Mouse (Mus musculus): ENCODE data around the gene Zfp386.
"Not testable (repeated sequence)": the region's sequence is repeated elsewhere in the genome, so short reads cannot be mapped to it uniquely, and the experiment has no call there.

The Zfp386 gene

GRCm38 (mm10) chr12:116047440-116048377 lies at the start of gene Zfp386:
TSS of gene Zfp386 (plus strand) at chr12:116047724.
- DNase-seq (ENCODE audit: low read depth, low spot score) = peak; percentile 99

GRCm38 (mm10) chr12:115999784-116000183 lies 47.7 kb upstream of the Zfp386 start:
- not testable (repeated sequence) for DNase-seq (ENCODE audit: low read depth, low spot score)

- DNase-seq (ENCODE audit: low read depth, low spot score) = not testable (repeated sequence)
These were observed 44.6 kb upstream of the Zfp386 start for GRCm38 (mm10) chr12:116002946-116003345.

GRCm38 (mm10) chr12:116010812-116011211 lies 36.7 kb upstream of the Zfp386 start:
- no peak for DNase-seq (ENCODE audit: low read depth, low spot score)

GRCm38 (mm10) chr12:116028095-116028494 lies 19.4 kb upstream of the Zfp386 start:
- DNase-seq (ENCODE audit: low read depth, low spot score) = no peak

- no peak for DNase-seq (ENCODE audit: low read depth, low spot score)
These were observed 12.2 kb upstream of the Zfp386 start for GRCm38 (mm10) chr12:116035346-116035745.

GRCm38 (mm10) chr12:116044785-116045184 lies 2.7 kb upstream of the Zfp386 start:
- no peak for DNase-seq (ENCODE audit: low read depth, low spot score)

- no peak for DNase-seq (ENCODE audit: low read depth, low spot score)
These were observed 1.2 kb downstream of the Zfp386 start for GRCm38 (mm10) chr12:116048766-116049165.

- no peak for DNase-seq (ENCODE audit: low read depth, low spot score)
These were observed 1.7 kb downstream of the Zfp386 start for GRCm38 (mm10) chr12:116049236-116049635.

GRCm38 (mm10) chr12:116049701-116050100 lies 2.2 kb downstream of the Zfp386 start:
- no peak for DNase-seq (ENCODE audit: low read depth, low spot score)

- no peak for DNase-seq (ENCODE audit: low read depth, low spot score)
These were observed 6.8 kb downstream of the Zfp386 start for GRCm38 (mm10) chr12:116054342-116054741.

- no peak for DNase-seq (ENCODE audit: low read depth, low spot score)
These were observed 8.6 kb downstream of the Zfp386 start for GRCm38 (mm10) chr12:116056112-116056511.

- no peak for DNase-seq (ENCODE audit: low read depth, low spot score)
These were observed 14.2 kb downstream of the Zfp386 start for GRCm38 (mm10) chr12:116061561-116062193.

- no peak for DNase-seq (ENCODE audit: low read depth, low spot score)
These were observed 14.7 kb downstream of the Zfp386 start for GRCm38 (mm10) chr12:116062194-116062583.

- no peak for DNase-seq (ENCODE audit: low read depth, low spot score)
These were observed 15.5 kb downstream of the Zfp386 start for GRCm38 (mm10) chr12:116063020-116063419.

GRCm38 (mm10) chr12:116071023-116071422 lies 23.5 kb downstream of the Zfp386 start:
- DNase-seq (ENCODE audit: low read depth, low spot score) = no peak

GRCm38 (mm10) chr12:116077074-116077854 lies 29.7 kb downstream of the Zfp386 start, which contains the start of gene Vipr2:
TSS of gene Vipr2 (plus strand) at chr12:116077726.
- DNase-seq (ENCODE audit: low read depth, low spot score) = no peak

GRCm38 (mm10) chr12:116077855-116078366 lies 30.4 kb downstream of the Zfp386 start:
- DNase-seq (ENCODE audit: low read depth, low spot score) = no peak

- DNase-seq (ENCODE audit: low read depth, low spot score) = no peak
These were observed 35.6 kb downstream of the Zfp386 start for GRCm38 (mm10) chr12:116083125-116083524.

GRCm38 (mm10) chr12:116084294-116084693 lies 36.8 kb downstream of the Zfp386 start:
- DNase-seq (ENCODE audit: low read depth, low spot score) = no peak

- DNase-seq (ENCODE audit: low read depth, low spot score) = no peak
These were observed 39.6 kb downstream of the Zfp386 start for GRCm38 (mm10) chr12:116086951-116087600.
